Mouse (Mus musculus) cerebellum, postnatal 4 days (tissue): ENCODE results near the gene Ptprr.

Experiments
- DNase-seq, 2 experiments: peaks; one replicate each; pipeline ENCODE4 v3.0.0; 2022; ENCODE audit warnings: low spot score in 2 of 2, mixed read lengths in 1 of 2

Ptprr gene

GRCm38 (mm10) chr10:116115881-116116677, 98.1 kb downstream of the Ptprr start:
- no peak for DNase-seq

DNA sequence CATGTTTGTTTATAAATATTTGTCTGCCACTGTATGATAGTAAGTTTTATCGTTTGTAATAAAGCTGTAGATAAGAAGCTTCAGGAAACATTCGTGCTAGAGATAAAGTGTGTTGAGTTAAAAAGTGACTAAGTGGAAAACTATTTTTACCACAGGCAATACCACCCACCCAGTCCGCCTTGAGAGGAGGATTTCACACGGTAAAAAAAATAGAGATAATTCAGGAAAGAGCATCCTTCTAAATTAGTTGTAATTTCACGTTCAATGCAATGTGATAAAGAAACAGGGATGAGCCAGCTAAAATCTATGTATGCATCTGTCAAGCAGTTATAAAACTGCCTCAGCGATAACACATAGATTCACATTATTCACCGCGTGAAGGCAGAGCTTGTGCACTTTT, 99.0 kb downstream of the Ptprr start:
- DNase-seq = no peak

DNA sequence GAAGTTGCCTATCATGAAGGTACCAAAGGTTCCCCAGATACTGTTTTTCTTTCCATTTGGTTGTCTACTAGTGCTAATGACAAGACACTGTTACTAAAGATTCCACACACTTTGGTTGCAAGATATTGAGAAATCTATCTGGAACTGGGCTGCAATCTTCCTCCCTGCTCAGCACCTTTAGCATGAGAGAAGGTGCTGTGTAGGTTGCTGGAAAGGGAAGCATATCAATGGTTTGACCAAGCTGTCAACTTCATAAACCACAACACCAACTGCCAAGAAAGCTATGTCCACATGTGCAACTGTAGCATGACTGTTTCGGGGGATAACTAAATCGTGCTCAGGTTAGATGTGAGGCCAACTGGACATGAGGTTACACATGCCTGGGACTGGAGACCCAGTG, 103.5 kb downstream of the Ptprr start:
- no peak for DNase-seq

- DNase-seq = no peak
These were observed 105.8 kb downstream of the Ptprr start for GRCm38 (mm10) chr10:116123808-116124207.

DNA sequence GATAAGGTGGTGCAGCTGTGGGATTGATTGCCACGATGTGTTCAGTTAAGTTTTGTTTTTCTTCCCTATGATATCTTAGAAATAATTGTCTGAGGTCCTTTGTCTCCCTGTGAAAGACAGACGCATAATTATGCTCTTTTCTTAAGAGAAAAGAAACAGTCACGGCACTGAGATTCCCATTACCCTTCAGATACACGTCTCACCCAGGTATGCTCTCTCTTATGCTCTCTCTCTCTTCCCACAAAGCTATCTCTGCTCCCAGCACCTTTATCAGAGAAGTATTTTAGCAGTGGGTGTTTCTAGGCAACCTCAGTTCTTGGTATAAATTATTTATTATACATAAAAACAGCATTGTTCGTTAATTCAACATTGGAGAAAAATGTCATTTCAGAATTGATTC, 107.4 kb downstream of the Ptprr start:
- no peak for DNase-seq

GRCm38 (mm10) chr10:116130401-116130800, 112.4 kb downstream of the Ptprr start:
- DNase-seq = no peak

DNA sequence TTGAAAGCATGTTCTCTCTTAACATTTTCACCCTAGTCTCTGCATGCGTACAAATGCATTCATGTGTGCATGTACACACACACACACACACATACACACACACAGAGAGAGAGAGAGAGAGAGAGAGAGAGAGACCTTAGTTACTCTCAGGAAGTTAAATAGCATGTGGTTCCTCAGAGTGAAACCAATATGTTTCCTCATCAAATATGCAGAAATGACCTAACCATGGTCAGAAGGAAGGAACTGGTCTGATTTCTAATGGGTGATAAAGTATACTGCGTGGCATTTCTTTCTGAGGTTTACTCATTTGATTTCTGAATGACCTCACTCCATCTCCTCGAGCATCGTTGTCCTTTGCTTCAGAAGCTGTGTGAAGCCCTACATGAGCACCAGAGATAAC, 113.2 kb downstream of the Ptprr start:
- no peak for DNase-seq

GRCm38 (mm10) chr10:116132233-116132632, 114.2 kb downstream of the Ptprr start:
- no peak for DNase-seq

DNA sequence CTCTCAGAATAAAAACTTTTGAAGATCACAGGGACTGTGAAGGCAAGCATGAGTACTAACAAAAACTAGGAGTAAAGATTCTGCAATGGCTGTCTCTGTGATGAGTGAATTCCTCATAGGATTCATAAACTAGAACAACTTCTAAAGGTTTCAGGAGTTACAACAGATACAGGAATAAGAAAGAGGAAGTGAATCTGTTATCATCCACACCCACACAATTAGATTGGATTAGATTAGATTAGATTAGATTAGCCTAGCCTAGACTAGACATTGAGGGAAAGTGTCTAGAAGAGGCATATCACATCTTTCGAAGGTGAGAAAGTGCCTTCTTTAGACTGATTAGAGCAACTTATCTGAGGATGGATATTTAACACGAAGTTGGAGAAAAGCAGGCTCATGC, 117.2 kb downstream of the Ptprr start:
- DNase-seq = no peak

DNA sequence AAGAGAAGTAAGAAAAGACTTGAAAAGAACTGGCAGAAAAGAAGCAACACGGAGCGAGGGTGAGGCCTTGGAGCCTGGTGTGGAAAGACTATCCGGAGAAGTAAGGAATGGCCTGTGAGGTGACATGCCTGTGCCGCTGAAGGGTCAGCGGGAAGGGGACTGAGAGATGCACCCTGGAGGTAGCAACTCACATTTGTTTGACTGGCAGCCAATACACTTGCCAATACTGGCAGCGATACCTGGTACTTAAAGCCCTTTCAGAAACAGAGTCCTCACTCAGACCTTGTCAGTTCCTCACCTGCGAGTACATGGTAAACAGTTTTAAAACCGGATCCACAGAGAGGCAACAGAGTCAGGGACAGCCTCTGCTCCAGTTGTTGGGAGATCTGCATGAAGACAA, 122.2 kb downstream of the Ptprr start:
- no peak for DNase-seq

DNA sequence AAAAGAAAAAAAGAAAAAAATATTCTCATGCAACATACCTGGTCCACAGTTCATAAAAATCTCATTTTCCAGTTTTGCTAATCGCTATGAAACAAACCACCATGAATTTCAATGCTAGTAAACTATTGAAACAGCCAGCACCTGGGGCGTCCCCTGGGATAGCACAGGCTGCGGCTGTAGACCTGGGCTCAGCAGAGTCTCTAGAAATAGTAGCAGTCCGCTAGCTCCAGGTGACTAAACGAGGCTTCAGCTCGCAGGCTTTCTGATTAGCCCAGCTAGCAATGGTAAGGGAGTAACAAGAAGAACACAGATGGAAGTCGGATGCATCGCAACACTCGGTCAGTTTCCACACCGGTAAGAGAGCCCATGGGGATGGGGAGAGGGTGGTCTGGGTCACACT, 125.7 kb downstream of the Ptprr start:
- no peak for DNase-seq

- no peak for DNase-seq
These were observed 128.1 kb downstream of the Ptprr start for GRCm38 (mm10) chr10:116146091-116146490.

GRCm38 (mm10) chr10:116154707-116155106, 136.7 kb downstream of the Ptprr start:
- no peak for DNase-seq

GRCm38 (mm10) chr10:116156699-116157098, 138.7 kb downstream of the Ptprr start:
- no peak for DNase-seq

- DNase-seq = no peak
These were observed 144.3 kb downstream of the Ptprr start for GRCm38 (mm10) chr10:116162338-116162737.

GRCm38 (mm10) chr10:116175324-116175883, 157.4 kb downstream of the Ptprr start:
- DNase-seq = no peak

- no peak for DNase-seq
These were observed 159.6 kb downstream of the Ptprr start for GRCm38 (mm10) chr10:116177390-116178179.

DNA sequence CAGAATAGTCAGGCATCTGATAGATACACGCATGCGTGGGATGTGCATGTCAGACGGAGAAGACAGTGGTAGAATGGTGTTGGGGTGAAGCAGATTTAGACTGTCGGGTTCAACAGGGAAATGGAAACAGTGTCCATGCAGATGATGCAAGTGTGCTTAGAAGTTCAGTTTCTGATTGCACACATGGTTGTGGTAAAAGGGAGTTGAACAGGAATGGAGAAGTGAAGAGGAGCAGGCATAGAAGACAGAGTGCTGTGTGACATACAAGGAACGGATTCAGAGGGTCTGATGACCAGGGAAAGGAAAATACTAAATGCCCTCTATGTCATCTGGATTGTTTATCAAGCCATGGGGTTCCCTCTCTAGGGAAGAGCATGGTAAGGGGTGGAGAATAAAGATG, 163.2 kb downstream of the Ptprr start:
- no peak for DNase-seq

DNA sequence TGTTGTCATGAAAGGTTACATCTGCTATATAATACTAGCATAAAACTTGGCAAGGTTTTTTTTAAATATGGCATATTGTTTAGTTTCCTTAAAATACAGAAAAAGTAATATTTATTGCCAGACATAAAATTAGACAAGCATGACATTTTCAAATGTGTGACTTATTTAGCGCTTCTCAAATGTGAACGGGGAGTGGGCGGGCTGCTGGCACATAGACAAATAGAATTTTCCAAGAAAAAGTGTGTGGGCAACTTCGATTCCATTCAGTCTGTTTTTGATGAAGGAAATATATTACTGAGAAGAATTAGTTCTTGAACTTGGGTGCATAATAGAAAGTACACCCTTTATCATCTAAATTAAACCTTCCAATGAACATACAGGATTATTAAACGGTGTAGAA, 164.2 kb downstream of the Ptprr start:
- no peak for DNase-seq

DNA sequence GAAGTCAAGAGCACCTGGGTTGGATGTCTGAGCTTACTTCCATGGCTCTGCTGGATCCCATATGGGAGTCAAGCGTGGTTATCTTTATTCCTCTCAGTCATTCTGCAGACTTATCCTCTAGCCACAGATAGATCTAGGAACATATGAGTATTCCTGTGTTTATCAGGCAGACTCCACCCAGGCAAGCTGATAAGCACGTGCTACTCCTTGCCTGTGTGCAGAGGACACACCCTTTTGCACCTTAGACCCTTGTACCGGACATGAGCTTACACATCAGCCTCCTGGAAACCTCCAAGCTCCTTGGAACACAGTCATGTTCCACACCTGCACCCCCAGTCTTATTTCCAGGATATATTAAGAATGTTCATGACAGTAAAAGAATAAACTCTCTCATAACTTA, 165.2 kb downstream of the Ptprr start:
- no peak for DNase-seq

- no peak for DNase-seq
These were observed 173.7 kb downstream of the Ptprr start for GRCm38 (mm10) chr10:116191724-116192123.

DNA sequence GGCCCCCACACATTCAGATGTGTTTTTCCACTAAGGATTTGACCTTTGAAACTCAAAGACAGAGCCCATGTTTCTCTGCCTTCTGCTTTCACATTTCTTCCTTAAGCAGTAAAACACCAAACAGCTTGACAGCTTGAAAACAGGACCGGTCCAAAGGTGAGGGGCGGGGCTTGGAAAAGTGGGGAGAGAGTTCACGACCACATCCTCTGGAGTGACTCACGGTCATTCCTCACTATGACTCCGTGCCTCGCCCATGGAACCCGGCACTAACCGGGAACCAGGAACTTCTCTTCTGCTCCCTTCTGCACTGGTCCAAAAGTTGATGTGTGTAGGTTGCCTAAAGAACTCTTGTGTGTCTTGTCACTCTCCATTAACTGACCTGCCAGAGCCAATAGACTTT, 174.3 kb downstream of the Ptprr start:
- no peak for DNase-seq

- no peak for DNase-seq
These were observed 176.4 kb downstream of the Ptprr start for GRCm38 (mm10) chr10:116194409-116194808.
